Mouse (Mus musculus) spleen, adult 2 months (tissue): ENCODE measurements around the gene Igfbp7. TPM values are rescaled to one million over a fixed set of nuclear protein-coding genes. Genes with fewer than 3 reads are reported as not detected.

Source experiments
- DNase-seq, 2 experiments: peaks; one replicate each; pipeline versions ENCODE4 v3.0.0 to v3.0.0-alpha.2; 2012 to 2021; ENCODE audit warnings: low spot score in 2 of 2, low read depth in 1 of 2
- H3K27ac ChIP-seq: fragments of 200-500 bp; 2 replicates; pipeline ENCODE4 v1.5.1; 2012; ENCODE audit warnings: low read length, inconsistent platforms; ENCODE audit not compliant: insufficient read depth
- H3K27me3 ChIP-seq: fragments of 200-500 bp; 2 replicates; pipeline ENCODE4 v1.6.1; 2012; ENCODE audit warnings: mild to moderate bottlenecking, moderate library complexity, low read length, inconsistent platforms; ENCODE audit not compliant: control insufficient read depth, insufficient read depth
- H3K36me3 ChIP-seq: fragments of 200-500 bp; 2 replicates; pipeline ENCODE4 v1.6.1; 2012; ENCODE audit warnings: mild to moderate bottlenecking, low read length, inconsistent platforms; ENCODE audit not compliant: control insufficient read depth, insufficient read depth
- H3K4me1 ChIP-seq: fragments of 200-500 bp; 2 replicates; pipeline ENCODE4 v1.6.1; 2011; ENCODE audit warnings: inconsistent platforms; ENCODE audit not compliant: control insufficient read depth, insufficient read depth, insufficient read length
- H3K4me3 ChIP-seq: fragments of 200-500 bp; 2 replicates; pipeline ENCODE4 v1.5.1; 2011; ENCODE audit warnings: mild to moderate bottlenecking, inconsistent platforms; ENCODE audit not compliant: insufficient read depth, insufficient read length; ENCODE audit errors: extremely low read depth
- CTCF ChIP-seq: fragments of 200-500 bp; IDR thresholded peaks from 2 replicates; pipeline ENCODE4 v1.5.1; 2011; ENCODE audit warnings: mild to moderate bottlenecking, inconsistent platforms; ENCODE audit not compliant: insufficient read depth, insufficient read length, insufficient replicate concordance; ENCODE audit errors: extremely low read depth
- POLR2A ChIP-seq: fragments of 200-500 bp; IDR thresholded peaks from 2 replicates; pipeline ENCODE4 v1.6.1; 2011; ENCODE audit warnings: low read depth, low read length, inconsistent platforms
- WGBS: fragments of 180-500 bp; shearing (Covaris S2); methylation state at CpG from one replicate; pipeline ENCODE4 v1.1.7; 2018; 5-methylcytosine and 5-hydroxymethylcytosine counted together
- polyA plus RNA-seq: library from polyadenylated mRNA; depleted of rRNA; stranded (reverse); fragments of >200 nt; gene quantifications from 2 replicates; pipeline ENCODE4 v1.2.3, GENCODE M21; 2012

Gene Igfbp7
- polyA plus RNA-seq, 1 experiment = 2,807 TPM

DNA sequence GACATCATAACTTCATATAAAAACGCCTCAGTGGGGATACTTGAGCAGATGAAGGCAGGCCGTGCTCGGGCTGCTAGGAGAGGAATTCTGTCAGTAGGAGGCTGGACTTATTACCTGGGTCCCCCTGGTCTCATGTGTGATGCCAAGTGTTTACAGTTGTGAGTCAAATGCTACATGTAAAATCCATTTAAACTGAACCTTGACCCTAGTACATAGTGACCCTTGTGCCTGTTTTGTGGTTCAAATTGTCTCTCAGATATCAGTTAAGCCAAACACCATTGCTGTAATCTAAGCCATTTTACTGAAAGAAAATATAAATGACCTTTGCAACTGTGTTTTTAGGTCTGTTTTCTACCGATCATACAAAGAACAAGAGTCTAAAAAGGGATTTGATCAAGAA, 67.8 kb downstream of the Igfbp7 start:
- H3K27ac ChIP-seq = no peak overlapping the region
- 94% methylated on average over 4 of the region's 4 CpGs for WGBS
- DNase-seq = no peak

DNA sequence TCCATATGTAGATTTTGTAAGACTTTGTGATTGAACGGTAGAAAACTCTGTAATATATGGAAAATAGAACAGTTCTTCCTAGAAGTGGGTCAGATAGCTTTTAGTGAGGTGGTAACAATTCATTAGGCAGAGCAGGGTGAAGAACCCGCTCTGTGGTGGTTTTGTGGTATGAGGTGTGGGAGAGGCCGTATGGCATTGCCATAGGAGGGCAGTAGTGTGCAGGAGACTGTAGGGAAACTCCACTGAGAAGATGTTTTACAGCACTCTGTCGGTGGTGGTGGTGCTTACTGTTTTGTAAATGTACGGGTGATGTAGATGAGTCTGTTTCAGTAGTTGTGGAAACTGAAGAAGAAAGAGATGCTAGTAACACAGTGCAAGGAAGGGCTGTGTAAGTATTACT, 77.7 kb downstream of the Igfbp7 start:
- H3K4me3 ChIP-seq = no peak overlapping the region
- WGBS = 67% methylated on average over 5 of the region's 5 CpGs
- H3K27ac ChIP-seq = no peak overlapping the region
- H3K36me3 ChIP-seq = peaks cover 46% of the 10 kb centered on the region
- H3K4me1 ChIP-seq = no peaks in the 10 kb centered on the region
- TF ChIP-seq POLR2A (no peak), CTCF (no peak)
- no peaks in the 10 kb centered on the region for H3K27me3 ChIP-seq
- DNase-seq = no peak

More for the DNA sequence above, 67.8 kb downstream of the Igfbp7 start:
- no peak for TF ChIP-seq POLR2A
- no peak for TF ChIP-seq CTCF
- no peaks in the 10 kb centered on the region for H3K4me1 ChIP-seq
- H3K27me3 ChIP-seq = no peaks in the 10 kb centered on the region
- H3K36me3 ChIP-seq = peaks cover 50% of the 10 kb centered on the region
- no peak overlapping the region for H3K4me3 ChIP-seq

DNA sequence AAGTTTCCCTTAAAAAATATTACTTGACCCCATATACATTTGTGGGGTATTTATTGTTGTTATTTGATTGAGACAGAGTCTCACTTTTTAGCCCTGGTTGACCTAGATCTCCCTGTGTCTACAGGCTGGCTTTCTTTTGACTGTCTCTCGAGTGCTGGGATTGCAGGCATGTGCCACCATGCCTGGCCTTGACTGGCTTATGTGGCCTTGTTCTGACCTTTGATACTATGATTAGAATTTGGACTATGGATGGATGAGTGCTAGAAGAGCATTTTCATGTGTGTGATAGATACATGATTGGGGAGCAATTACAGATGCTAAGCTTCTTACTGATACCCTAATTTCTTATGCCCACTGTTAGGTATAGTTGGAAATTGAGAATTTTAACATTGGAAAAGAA, 82.9 kb downstream of the Igfbp7 start:
- no peak for TF ChIP-seq CTCF
- no peak for TF ChIP-seq POLR2A
- Histone ChIP-seq H3K4me1 (no peaks in the 10 kb centered on the region), H3K36me3 (peaks cover 64% of the 10 kb centered on the region), H3K4me3 (no peak overlapping the region), H3K27ac (no peak overlapping the region), H3K27me3 (no peaks in the 10 kb centered on the region)
- no peak for DNase-seq
- 95% methylated on average over 1 of the region's 1 CpGs for WGBS

DNA sequence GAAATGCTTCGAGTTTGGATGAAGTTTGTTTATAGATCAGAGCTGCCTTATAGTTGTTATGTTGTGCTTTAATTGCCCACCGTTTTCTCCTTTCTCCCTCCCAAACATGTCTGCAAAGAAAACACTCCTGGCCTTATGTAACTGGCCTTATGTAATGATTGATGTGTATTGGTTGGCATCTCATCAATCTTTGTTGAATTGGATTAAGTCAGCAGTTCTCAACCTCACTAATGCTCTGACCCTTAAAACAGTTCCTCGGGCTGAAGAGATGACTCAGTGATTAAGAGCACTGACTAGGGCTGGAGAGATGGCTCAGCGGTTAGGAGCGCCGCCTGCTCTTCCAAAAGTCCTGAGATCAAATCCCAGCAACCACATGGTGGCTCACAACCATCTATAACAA, 92.9 kb downstream of the Igfbp7 start:
- Histone ChIP-seq H3K27me3 (no peaks in the 10 kb centered on the region), H3K4me3 (no peak overlapping the region), H3K36me3 (peaks cover 18% of the 10 kb centered on the region), H3K27ac (no peak overlapping the region), H3K4me1 (no peaks in the 10 kb centered on the region; the same call in 1 of the 2 replicates)
- no peak for DNase-seq
- 92% methylated on average over 6 of the region's 6 CpGs for WGBS
- no peak for TF ChIP-seq CTCF

DNA sequence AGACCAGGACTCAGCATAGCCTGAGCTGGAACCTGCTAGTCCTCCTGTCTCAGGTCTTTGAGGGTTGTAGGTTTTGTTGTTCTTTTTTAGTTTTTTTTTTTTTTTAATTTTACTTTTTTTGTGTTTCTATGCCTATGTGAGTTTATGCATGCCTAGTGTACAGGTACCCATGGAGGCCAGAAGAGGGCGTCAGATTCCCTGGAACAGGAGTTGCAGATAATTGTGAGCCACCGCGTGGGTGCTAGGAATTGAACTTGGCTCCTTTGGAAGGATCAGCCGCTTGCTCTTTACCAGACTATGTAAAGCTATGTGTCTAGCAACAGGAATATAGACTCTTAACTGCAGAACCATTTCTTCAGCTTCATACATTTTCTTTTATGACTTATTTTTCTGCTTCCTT, 93.6 kb downstream of the Igfbp7 start:
- Histone ChIP-seq H3K36me3 (peaks cover 15% of the 10 kb centered on the region), H3K4me3 (no peak overlapping the region), H3K27me3 (no peaks in the 10 kb centered on the region), H3K4me1 (peaks cover 2% of the 10 kb centered on the region; the same call in 1 of the 2 replicates), H3K27ac (no peak overlapping the region)
- no peak for TF ChIP-seq POLR2A
- TF ChIP-seq CTCF = no peak
- WGBS = over 99% methylated on average over 4 of the region's 4 CpGs
- no peak for DNase-seq

DNA sequence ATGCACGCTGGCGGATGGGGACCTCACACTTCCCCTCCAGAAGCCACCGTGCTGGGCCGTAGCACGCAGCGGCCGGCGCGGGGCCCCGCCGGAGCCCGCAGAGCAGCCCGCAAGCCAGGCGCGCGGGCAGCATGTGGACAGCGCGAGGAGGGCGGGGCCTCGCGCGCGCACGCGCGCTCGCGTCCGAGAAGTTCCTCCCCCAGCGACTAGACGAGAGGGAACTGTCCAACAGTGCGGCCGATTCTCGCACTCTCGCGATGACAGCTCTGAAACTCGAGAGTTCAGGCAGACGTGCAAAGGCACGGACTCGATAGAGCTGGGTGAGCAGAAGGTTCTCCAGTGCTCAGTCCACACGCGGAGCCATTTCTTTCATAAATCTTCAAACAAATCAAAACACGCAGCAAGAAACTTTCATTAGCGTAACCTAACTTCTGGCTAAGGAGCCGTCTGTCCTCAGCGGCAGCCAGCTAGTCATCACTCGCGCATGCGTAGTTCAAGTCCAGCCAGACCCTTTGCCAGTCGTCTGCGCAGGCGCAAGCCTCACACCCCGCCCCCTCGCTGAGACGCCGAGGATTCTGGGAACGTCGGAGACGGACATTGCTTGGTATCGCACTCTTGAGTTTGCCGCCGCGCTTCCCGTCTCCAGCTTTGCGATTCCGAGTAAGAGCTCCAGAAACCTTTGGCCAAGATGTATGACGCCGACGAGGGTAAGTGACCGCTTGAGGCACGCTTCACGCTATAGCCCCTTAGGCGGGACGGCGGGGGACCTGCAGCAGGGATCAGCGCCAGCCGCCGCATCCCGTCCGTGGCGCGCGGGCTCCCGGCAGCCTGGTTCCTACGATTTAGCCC, 97.7 kb downstream of the Igfbp7 start, which contains the start of the genes Noa1 and Polr2b:
Noa1 (minus strand) TSS at position 161 of the 849 bp plus-strand sequence.
Polr2b (plus strand) TSS at position 224 of the 849 bp plus-strand sequence.
- peak within 1 kb of the TSS; percentile 94 for H3K4me3 ChIP-seq
- peaks cover 14% of the 10 kb centered on the region; the same call in 1 of the 2 replicates for H3K4me1 ChIP-seq
- H3K27ac ChIP-seq = peak within 1 kb of the TSS; percentile 79
- TF ChIP-seq CTCF (no peak), POLR2A (peak; percentile 82)
- H3K27me3 ChIP-seq = no peaks in the 10 kb centered on the region
- H3K36me3 ChIP-seq = peaks cover 17% of the 10 kb centered on the region
- DNase-seq = peak; percentile 97
- under 1% methylated on average over 85 of the region's 85 CpGs for WGBS
